ENCODE assay signal across 13 mouse cellular contexts in the genomic region with DNA sequence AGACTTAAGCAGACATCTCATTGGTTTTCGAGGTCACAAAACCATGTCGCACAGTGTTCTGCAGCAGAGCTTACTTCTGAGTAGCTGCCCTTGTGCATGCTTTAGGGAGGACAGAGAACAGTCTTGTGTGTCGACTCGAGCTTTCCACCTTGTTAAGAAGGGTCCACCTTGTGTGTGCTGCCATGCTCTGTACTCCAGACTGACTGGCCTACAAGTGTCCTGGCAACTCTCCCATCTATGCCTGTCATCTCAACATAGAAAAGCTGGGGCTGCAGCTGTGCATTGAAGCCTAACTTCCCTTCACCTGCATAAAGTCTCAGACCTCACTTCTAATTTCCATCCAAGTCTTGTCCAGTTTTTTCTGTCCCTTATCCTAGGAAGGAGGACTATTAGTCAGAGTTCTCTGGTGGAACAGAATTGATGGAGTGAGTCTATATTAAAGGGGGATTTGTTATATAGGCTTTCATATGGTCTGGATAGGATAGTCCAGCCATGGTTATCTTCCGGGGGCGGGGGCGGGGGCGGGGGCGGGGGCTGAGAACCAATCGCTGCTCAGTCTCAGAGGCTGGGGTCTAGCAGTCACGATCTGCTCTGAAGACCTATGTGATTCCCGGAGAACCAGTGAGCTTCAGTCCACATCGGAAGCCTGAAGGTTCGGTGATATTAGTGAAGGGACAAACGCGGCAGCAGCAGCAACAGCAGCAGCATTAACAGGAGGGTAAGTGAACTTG. TPM values are rescaled to one million over a fixed set of nuclear protein-coding genes. Genes with fewer than 3 reads are reported as not detected.
DNase-seq lines count a peak whose midpoint lies in the region; ATAC-seq and TF ChIP-seq lines count a peak whose summit lies in the region.
"Had no signal": no experiment of that assay in that cellular context is flagged by ENCODE, and none has a peak within 500 bp of the region (broad histone marks: within the 10 kb centered on the region; RNA-seq: fewer than 3 reads in every experiment).

No protein-coding gene starts in this region.

- TF ChIP-seq CTCF in olfactory bulb, adult 2 months (IDR thresholded peaks at IDR 0.05; ENCODE audit: insufficient read depth, low read depth, low read length): no peak

- no peak overlapping the region for H3K27ac ChIP-seq in heart, embryonic 15.5 days
- peak overlapping the region; percentile 35; the same call in 1 of the 2 replicates for H3K27ac ChIP-seq in neural tube, embryonic 13.5 days (replicated peaks)
- H3K27ac ChIP-seq in hindbrain, embryonic 15.5 days (replicated peaks): peak overlapping the region; percentile 42
- peak overlapping the region; percentile 84 for H3K27ac ChIP-seq in olfactory bulb, adult 2 months (ENCODE audit: insufficient read depth, low read depth, low read length)
- H3K27ac ChIP-seq: gastrocnemius, adult 2 months; liver, embryonic 14.5 days had no signal

- peaks cover 6% of the 10 kb centered on the region; the same call in 1 of the 2 replicates for H3K4me1 ChIP-seq in heart, embryonic 15.5 days (replicated peaks)
- H3K4me1 ChIP-seq in neural tube, embryonic 13.5 days (replicated peaks): peaks cover 8% of the 10 kb centered on the region
- peaks cover 15% of the 10 kb centered on the region for H3K4me1 ChIP-seq in hindbrain, embryonic 15.5 days (replicated peaks)
- H3K4me1 ChIP-seq in olfactory bulb, adult 2 months (ENCODE audit: control insufficient read depth, insufficient read depth, low read length): peaks cover 25% of the 10 kb centered on the region

- no peaks in the 10 kb centered on the region for H3K36me3 ChIP-seq in heart, embryonic 15.5 days
- H3K36me3 ChIP-seq in neural tube, embryonic 13.5 days: no peaks in the 10 kb centered on the region
- no peaks in the 10 kb centered on the region for H3K36me3 ChIP-seq in hindbrain, embryonic 15.5 days

- H3K27me3 ChIP-seq in heart, embryonic 15.5 days: no peaks in the 10 kb centered on the region
- no peaks in the 10 kb centered on the region for H3K27me3 ChIP-seq in neural tube, embryonic 13.5 days
- no peaks in the 10 kb centered on the region for H3K27me3 ChIP-seq in hindbrain, embryonic 15.5 days

- 55% methylated on average over 16 of the region's 16 CpGs for WGBS in heart, embryonic 15.5 days
- 81% methylated on average over 16 of the region's 16 CpGs for WGBS in neural tube, embryonic 13.5 days
- WGBS in hindbrain, embryonic 15.5 days: 78% methylated on average over 16 of the region's 16 CpGs
- WGBS in olfactory bulb, adult 2 months: 55% methylated on average over 16 of the region's 16 CpGs

- H3K9ac ChIP-seq in heart, embryonic 15.5 days: no peak overlapping the region; the same call in 1 of the 2 replicates
- H3K9ac ChIP-seq in neural tube, embryonic 13.5 days: no peak overlapping the region
- H3K9ac ChIP-seq in hindbrain, embryonic 15.5 days: no peak overlapping the region
- H3K9ac ChIP-seq: liver, embryonic 14.5 days had no signal

- DNase-seq in heart, adult 11 months: no peak
- no peak for DNase-seq in neural tube, embryonic 10.5 days (ENCODE audit: extremely low spot score, low spot score)
- DNase-seq in kidney, postnatal 14 days: no peak
- no peak for DNase-seq in T-cell, adult 2 months (ENCODE audit: low spot score)
- DNase-seq: gastrocnemius, adult 2 months; thymus, postnatal 25 days had no signal

- no peak for TF ChIP-seq POLR2A in olfactory bulb, adult 2 months (IDR thresholded peaks at IDR 0.05; ENCODE audit: insufficient read depth, low read depth, low read length)

- ATAC-seq in heart, embryonic 15.5 days (replicated peaks; ENCODE audit: insufficient number of reproducible peaks, insufficient read depth, low FRiP score, low read depth): no peak
- peak; percentile 17; the same call in 1 of the 2 replicates for ATAC-seq in neural tube, embryonic 13.5 days (ENCODE audit: low read depth)
- peak; percentile 31; the same call in 1 of the 2 replicates for ATAC-seq in hindbrain, embryonic 15.5 days (ENCODE audit: low FRiP score, low read depth)
- ATAC-seq: CD4-positive, CD25-positive, alpha-beta regulatory T cell, adult 4 months; inflammation-experienced regulatory T-cells, adult 6 months had no signal

- H3K9me3 ChIP-seq in heart, embryonic 15.5 days (replicated peaks): no peaks in the 10 kb centered on the region
- no peaks in the 10 kb centered on the region for H3K9me3 ChIP-seq in neural tube, embryonic 13.5 days
- H3K9me3 ChIP-seq in hindbrain, embryonic 15.5 days: no peaks in the 10 kb centered on the region

- H3K4me3 ChIP-seq in heart, embryonic 15.5 days: peak overlapping the region; percentile 13; the same call in 1 of the 2 replicates
- no peak overlapping the region for H3K4me3 ChIP-seq in neural tube, embryonic 13.5 days
- peak overlapping the region; percentile 3 for H3K4me3 ChIP-seq in hindbrain, embryonic 15.5 days
- H3K4me3 ChIP-seq in olfactory bulb, adult 2 months (ENCODE audit: insufficient read depth, low read depth, low read length): peak overlapping the region; percentile 14
- H3K4me3 ChIP-seq: gastrocnemius, adult 2 months had no signal

- peak overlapping the region; percentile 43 for H3K4me2 ChIP-seq in heart, embryonic 15.5 days
- peak overlapping the region; percentile 26; the same call in 1 of the 2 replicates for H3K4me2 ChIP-seq in neural tube, embryonic 13.5 days
- peak overlapping the region; percentile 42 for H3K4me2 ChIP-seq in hindbrain, embryonic 15.5 days

RNA-seq across cellular contexts. Expression of gene Cybrd1, which starts 42.0 kb away (rescaled TPM):
- polyA plus RNA-seq in heart, embryonic 15.5 days (2015; fragmentation: Nextera tagmentation; extraction: Ambion mirVana): 1.1 and 1.6 TPM in 2 replicates
- 2.2 and 2.7 TPM in 2 replicates for polyA plus RNA-seq in neural tube, embryonic 13.5 days (2015; fragmentation: Nextera tagmentation; extraction: Ambion mirVana)
- polyA plus RNA-seq in hindbrain, embryonic 15.5 days (2015; fragmentation: Nextera tagmentation; extraction: Ambion mirVana): 5.8 and 5.9 TPM in 2 replicates
- not detected in 2 replicates for polyA plus RNA-seq in olfactory bulb, adult 2 months (2012; ENCODE audit: insufficient read depth, insufficient read length, low replicate concordance, missing spikeins)

RNA-seq across cellular contexts. Expression of gene Dync1i2, which starts 51.8 kb away (rescaled TPM):
- polyA plus RNA-seq in heart, embryonic 15.5 days (2015; fragmentation: Nextera tagmentation; extraction: Ambion mirVana): 56.7 and 64.0 TPM in 2 replicates
- polyA plus RNA-seq in neural tube, embryonic 13.5 days (2015; fragmentation: Nextera tagmentation; extraction: Ambion mirVana): 194 and 208 TPM in 2 replicates
- 159 and 166 TPM in 2 replicates for polyA plus RNA-seq in hindbrain, embryonic 15.5 days (2015; fragmentation: Nextera tagmentation; extraction: Ambion mirVana)
- polyA plus RNA-seq in olfactory bulb, adult 2 months (2012; ENCODE audit: insufficient read depth, insufficient read length, low replicate concordance, missing spikeins): 263 TPM in 1 of 2 replicates, not detected in the other
